Mouse (Mus musculus): Measurements from ENCODE around the gene Frmd4b. TPM values are rescaled to one million over a fixed set of nuclear protein-coding genes. Genes with fewer than 3 reads are reported as not detected.

Gene Frmd4b
- polyA plus RNA-seq, 1 experiment from 2014 or later: 14.0 TPM

GRCm38 (mm10) chr6:97485886-97486386 is 131.4 kb downstream of the Frmd4b start:
- H3K27me3 ChIP-seq (ENCODE audit: insufficient read depth, low read length): peaks cover 5% of the 10 kb centered on the region; the same call in 1 of the 2 replicates
- 0 out of 2 replicates have a peak overlapping the region, but pooled peaks have one; percentile 93 for H3K4me2 ChIP-seq (ENCODE audit: low read length)
- 77% methylated on average over 11 of the region's 11 CpGs for WGBS
- no peak overlapping the region for H3K4me3 ChIP-seq (replicated peaks; ENCODE audit: low read depth, low read length)
- no peaks in the 10 kb centered on the region for H3K9me3 ChIP-seq (replicated peaks; ENCODE audit: low read length)
- DNase-seq (ENCODE audit: low spot score) (no peak), ATAC-seq (replicated peaks; ENCODE audit: low FRiP score, low read depth) (no peak)
- no peaks in the 10 kb centered on the region for H3K36me3 ChIP-seq (ENCODE audit: insufficient read depth, low read length)
- no peak overlapping the region for H3K9ac ChIP-seq (ENCODE audit: low read depth, low read length)
- H3K4me1 ChIP-seq (replicated peaks; ENCODE audit: insufficient read depth, low read length): peaks cover 6% of the 10 kb centered on the region; the same call in 1 of the 2 replicates
- H3K27ac ChIP-seq: no peak overlapping the region
- no peak for TF ChIP-seq CTCF (IDR thresholded peaks at IDR 0.05; ENCODE audit: low read depth)

- ATAC-seq (replicated peaks; ENCODE audit: low FRiP score, low read depth) (no peak), DNase-seq (ENCODE audit: low spot score) (no peak)
- H3K4me2 ChIP-seq (ENCODE audit: low read length): no peak overlapping the region
- H3K9ac ChIP-seq (ENCODE audit: low read depth, low read length): no peak overlapping the region
- H3K4me1 ChIP-seq (replicated peaks; ENCODE audit: insufficient read depth, low read length): no peaks in the 10 kb centered on the region
- no peaks in the 10 kb centered on the region for H3K36me3 ChIP-seq (ENCODE audit: insufficient read depth, low read length)
- WGBS: 80% methylated on average over 6 of the region's 6 CpGs
- no peak overlapping the region for H3K4me3 ChIP-seq (replicated peaks; ENCODE audit: low read depth, low read length)
- no peak for TF ChIP-seq CTCF (IDR thresholded peaks at IDR 0.05; ENCODE audit: low read depth)
- H3K9me3 ChIP-seq (replicated peaks; ENCODE audit: low read length): no peaks in the 10 kb centered on the region
- H3K27ac ChIP-seq: no peak overlapping the region
- peaks cover 5% of the 10 kb centered on the region; the same call in 1 of the 2 replicates for H3K27me3 ChIP-seq (ENCODE audit: insufficient read depth, low read length)
Measured at GRCm38 (mm10) chr6:97481912-97482311, 135.4 kb downstream of the Frmd4b start.

- Histone ChIP-seq H3K27me3 (ENCODE audit: insufficient read depth, low read length) (no peaks in the 10 kb centered on the region), H3K36me3 (ENCODE audit: insufficient read depth, low read length) (no peaks in the 10 kb centered on the region), H3K9me3 (replicated peaks; ENCODE audit: low read length) (no peaks in the 10 kb centered on the region), H3K27ac (peak overlapping the region; percentile 68; the same call in 1 of the 2 replicates), H3K4me3 (replicated peaks; ENCODE audit: low read depth, low read length) (no peak overlapping the region), H3K9ac (ENCODE audit: low read depth, low read length) (no peak overlapping the region), H3K4me1 (replicated peaks; ENCODE audit: insufficient read depth, low read length) (no peaks in the 10 kb centered on the region), H3K4me2 (ENCODE audit: low read length) (no peak overlapping the region)
- 50% methylated on average over 19 of the region's 19 CpGs for WGBS
- TF ChIP-seq CTCF (IDR thresholded peaks at IDR 0.05; ENCODE audit: low read depth): no peak
- DNase-seq (ENCODE audit: low spot score): peak; percentile 46
- peak; percentile 92 for ATAC-seq (replicated peaks; ENCODE audit: low FRiP score, low read depth)
Measured at GRCm38 (mm10) chr6:97478981-97479860, 138.1 kb downstream of the Frmd4b start.

GRCm38 (mm10) chr6:97473672-97474071 is 143.7 kb downstream of the Frmd4b start:
- no peaks in the 10 kb centered on the region for H3K36me3 ChIP-seq (ENCODE audit: insufficient read depth, low read length)
- ATAC-seq (replicated peaks; ENCODE audit: low FRiP score, low read depth): no peak

GRCm38 (mm10) chr6:97472873-97473550 is 144.3 kb downstream of the Frmd4b start:
- Histone ChIP-seq H3K27me3 (ENCODE audit: insufficient read depth, low read length) (no peaks in the 10 kb centered on the region), H3K27ac (no peak overlapping the region), H3K9me3 (replicated peaks; ENCODE audit: low read length) (no peaks in the 10 kb centered on the region), H3K4me1 (replicated peaks; ENCODE audit: insufficient read depth, low read length) (no peaks in the 10 kb centered on the region), H3K4me3 (replicated peaks; ENCODE audit: low read depth, low read length) (no peak overlapping the region), H3K36me3 (ENCODE audit: insufficient read depth, low read length) (no peaks in the 10 kb centered on the region), H3K9ac (ENCODE audit: low read depth, low read length) (no peak overlapping the region), H3K4me2 (ENCODE audit: low read length) (no peak overlapping the region)
- no peak for TF ChIP-seq CTCF (IDR thresholded peaks at IDR 0.05; ENCODE audit: low read depth)
- WGBS: 84% methylated on average over 4 of the region's 4 CpGs
- no peak for DNase-seq (ENCODE audit: low spot score)
- ATAC-seq (replicated peaks; ENCODE audit: low FRiP score, low read depth): no peak

More at GRCm38 (mm10) chr6:97473672-97474071, 143.7 kb downstream of the Frmd4b start:
- Histone ChIP-seq H3K27me3 (ENCODE audit: insufficient read depth, low read length) (no peaks in the 10 kb centered on the region), H3K4me3 (replicated peaks; ENCODE audit: low read depth, low read length) (no peak overlapping the region), H3K9me3 (replicated peaks; ENCODE audit: low read length) (no peaks in the 10 kb centered on the region), H3K4me2 (ENCODE audit: low read length) (no peak overlapping the region), H3K9ac (ENCODE audit: low read depth, low read length) (no peak overlapping the region), H3K27ac (no peak overlapping the region), H3K4me1 (replicated peaks; ENCODE audit: insufficient read depth, low read length) (no peaks in the 10 kb centered on the region)
- DNase-seq (ENCODE audit: low spot score): no peak
- no peak for TF ChIP-seq CTCF (IDR thresholded peaks at IDR 0.05; ENCODE audit: low read depth)
- 98% methylated on average over 4 of the region's 4 CpGs for WGBS

- Histone ChIP-seq H3K4me3 (replicated peaks; ENCODE audit: low read depth, low read length) (no peak overlapping the region), H3K27ac (peak overlapping the region; percentile 60), H3K27me3 (ENCODE audit: insufficient read depth, low read length) (no peaks in the 10 kb centered on the region), H3K4me1 (replicated peaks; ENCODE audit: insufficient read depth, low read length) (0 out of 2 replicates have a peak, but pooled peaks cover 7% of the 10 kb centered on the region), H3K36me3 (ENCODE audit: insufficient read depth, low read length) (no peaks in the 10 kb centered on the region), H3K4me2 (ENCODE audit: low read length) (0 out of 2 replicates have a peak overlapping the region, but pooled peaks have one; percentile 3), H3K9me3 (replicated peaks; ENCODE audit: low read length) (no peaks in the 10 kb centered on the region), H3K9ac (ENCODE audit: low read depth, low read length) (no peak overlapping the region)
- DNase-seq (ENCODE audit: low spot score) (peak; percentile 51), ATAC-seq (replicated peaks; ENCODE audit: low FRiP score, low read depth) (peak; percentile 95)
- 38% methylated on average over 17 of the region's 17 CpGs for WGBS
- TF ChIP-seq CTCF (IDR thresholded peaks at IDR 0.05; ENCODE audit: low read depth): no peak
Measured at GRCm38 (mm10) chr6:97463898-97464524, 153.3 kb downstream of the Frmd4b start.
